Mouse (Mus musculus) forebrain, postnatal 0 days (tissue): ENCODE results near the gene Tbx2. TPM values are rescaled to one million over a fixed set of nuclear protein-coding genes. Genes with fewer than 3 reads are reported as not detected.

Experiments
- ATAC-seq: fragments of 200-750 bp; cut with Nextera tagmentation; 2 replicates; pipeline ENCODE4 v1.8.0; 2017; ENCODE audit warnings: mild to moderate bottlenecking, moderate library complexity
- DNase-seq: peaks from one replicate; pipeline ENCODE4 v3.0.0-alpha.2; 2015
- H3K27ac ChIP-seq: fragments of 300-500 bp; sonication (generic); 2 replicates; pipeline ENCODE4 v1.5.1; 2014; ENCODE audit warnings: low read depth, mild to moderate bottlenecking, antibody characterized with exemption, low read length, moderate library complexity, mixed read lengths
- H3K27me3 ChIP-seq: fragments of 300-500 bp; sonication (generic); 2 replicates; pipeline ENCODE4 v1.6.1; 2014; ENCODE audit warnings: mild to moderate bottlenecking, low read length, mixed read lengths; ENCODE audit not compliant: insufficient read depth
- H3K36me3 ChIP-seq: fragments of 300-500 bp; sonication (generic); 2 replicates; pipeline ENCODE4 v1.6.1; 2014; ENCODE audit warnings: mild to moderate bottlenecking, moderate library complexity; ENCODE audit not compliant: insufficient read depth
- H3K4me1 ChIP-seq: fragments of 300-500 bp; sonication (generic); 2 replicates; pipeline ENCODE4 v1.6.1; 2014; ENCODE audit warnings: antibody characterized with exemption; ENCODE audit not compliant: insufficient read depth
- H3K4me2 ChIP-seq: fragments of 300-500 bp; sonication (generic); 2 replicates; pipeline ENCODE4 v1.6.1; 2014; ENCODE audit warnings: low read depth, mild to moderate bottlenecking, moderate library complexity
- H3K4me3 ChIP-seq: fragments of 300-500 bp; sonication (generic); 2 replicates; pipeline ENCODE4 v1.5.1; 2014; ENCODE audit warnings: low read depth, low read length, mixed read lengths
- H3K9ac ChIP-seq: fragments of 300-500 bp; sonication (generic); 2 replicates; pipeline ENCODE4 v1.6.1; 2014; ENCODE audit warnings: mild to moderate bottlenecking
- H3K9me3 ChIP-seq: fragments of 300-500 bp; sonication (generic); 2 replicates; pipeline ENCODE4 v1.6.1; 2016; ENCODE audit warnings: low read length
- CTCF ChIP-seq: sonication (generic); IDR thresholded peaks from 2 replicates; pipeline ENCODE4 v1.5.1; 2016; ENCODE audit warnings: antibody characterized with exemption, control low read depth, low read depth
- WGBS: fragments of 180-500 bp; shearing (Covaris S2); extraction: QIAGEN DNeasy Blood & Tissue Kit; methylation state at CpG from one replicate; pipeline ENCODE4 v1.1.7; 2014; 5-methylcytosine and 5-hydroxymethylcytosine counted together
- polyA plus RNA-seq: library from polyadenylated mRNA; unstranded; fragments of >200 nt; fragmentation: Nextera tagmentation; extraction: Ambion mirVana; gene quantifications from 2 replicates; pipeline ENCODE4 v1.2.1, GENCODE M21; 2015
- total RNA-seq: library from RNA; depleted of rRNA; stranded (reverse); fragments of >200 nt; gene quantifications from 2 replicates; pipeline ENCODE4 v1.2.3, GENCODE M21; 2014

Tbx2 gene
- total and polyA plus RNA-seq, 2 experiments from 2014 or later: 0.44 to 5.1 TPM

DNA sequence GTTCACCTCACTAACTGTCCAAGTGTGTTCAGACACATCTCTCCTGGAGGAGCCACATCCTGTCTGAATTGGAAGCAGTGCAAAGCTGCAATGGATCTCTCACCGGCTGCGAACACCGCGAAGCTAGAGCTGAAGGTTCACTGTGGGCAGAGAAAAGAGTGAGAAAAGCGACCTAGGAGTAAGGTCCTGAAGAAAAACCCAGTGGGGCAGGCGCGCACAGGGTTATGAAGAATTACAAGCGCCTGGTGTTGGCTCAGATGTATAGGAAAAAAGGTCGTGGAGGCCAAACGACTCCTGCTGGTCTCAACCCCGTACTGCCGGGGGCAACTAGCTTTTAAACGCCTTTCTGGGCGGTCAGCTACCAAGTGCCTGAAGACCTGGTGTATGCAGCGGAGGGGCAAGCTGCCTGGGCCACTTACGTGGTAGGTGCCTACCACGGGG, 1.4 kb upstream of the Tbx2 start:
- DNase-seq (peak; percentile 58), ATAC-seq (no peak)
- H3K4me2 ChIP-seq: no peak overlapping the region
- H3K27me3 ChIP-seq: peaks cover 76% of the 10 kb centered on the region
- H3K4me3 ChIP-seq: no peak overlapping the region
- no peak for TF ChIP-seq CTCF
- 3% methylated on average over 17 of the region's 17 CpGs for WGBS
- no peak overlapping the region for H3K9ac ChIP-seq
- H3K27ac ChIP-seq: no peak overlapping the region
- no peaks in the 10 kb centered on the region for H3K4me1 ChIP-seq
- no peaks in the 10 kb centered on the region for H3K36me3 ChIP-seq
- no peaks in the 10 kb centered on the region for H3K9me3 ChIP-seq

GRCm38 (mm10) chr11:85831656-85832230, 608 bp upstream of the Tbx2 start:
- H3K4me3 ChIP-seq: peak overlapping the region; percentile 32
- ATAC-seq (no peak), DNase-seq (peak; percentile 47)
- no peaks in the 10 kb centered on the region for H3K4me1 ChIP-seq
- under 1% methylated on average over 33 of the region's 33 CpGs for WGBS
- no peak for TF ChIP-seq CTCF
- peak overlapping the region; percentile 47; the same call in 1 of the 2 replicates for H3K4me2 ChIP-seq
- no peaks in the 10 kb centered on the region for H3K36me3 ChIP-seq
- no peak overlapping the region for H3K9ac ChIP-seq
- H3K27me3 ChIP-seq: peaks cover 75% of the 10 kb centered on the region
- no peaks in the 10 kb centered on the region for H3K9me3 ChIP-seq
- H3K27ac ChIP-seq: no peak overlapping the region

DNA sequence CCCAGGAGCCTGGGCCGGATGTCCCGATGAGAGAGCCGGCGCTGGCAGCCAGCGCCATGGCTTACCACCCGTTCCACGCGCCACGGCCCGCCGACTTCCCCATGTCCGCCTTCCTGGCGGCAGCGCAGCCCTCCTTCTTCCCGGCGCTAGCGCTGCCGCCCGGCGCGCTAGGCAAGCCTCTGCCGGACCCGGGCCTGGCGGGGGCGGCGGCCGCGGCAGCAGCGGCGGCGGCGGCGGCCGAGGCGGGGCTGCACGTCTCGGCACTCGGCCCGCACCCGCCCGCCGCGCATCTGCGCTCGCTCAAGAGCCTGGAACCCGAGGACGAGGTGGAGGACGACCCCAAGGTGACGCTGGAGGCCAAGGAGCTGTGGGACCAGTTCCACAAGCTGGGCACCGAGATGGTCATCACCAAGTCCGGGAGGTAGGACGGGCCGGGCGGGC, 750 bp downstream of the Tbx2 start:
- ATAC-seq: no peak
- DNase-seq: peak; percentile 18
- WGBS: 2% methylated on average over 41 of the region's 54 CpGs

DNA sequence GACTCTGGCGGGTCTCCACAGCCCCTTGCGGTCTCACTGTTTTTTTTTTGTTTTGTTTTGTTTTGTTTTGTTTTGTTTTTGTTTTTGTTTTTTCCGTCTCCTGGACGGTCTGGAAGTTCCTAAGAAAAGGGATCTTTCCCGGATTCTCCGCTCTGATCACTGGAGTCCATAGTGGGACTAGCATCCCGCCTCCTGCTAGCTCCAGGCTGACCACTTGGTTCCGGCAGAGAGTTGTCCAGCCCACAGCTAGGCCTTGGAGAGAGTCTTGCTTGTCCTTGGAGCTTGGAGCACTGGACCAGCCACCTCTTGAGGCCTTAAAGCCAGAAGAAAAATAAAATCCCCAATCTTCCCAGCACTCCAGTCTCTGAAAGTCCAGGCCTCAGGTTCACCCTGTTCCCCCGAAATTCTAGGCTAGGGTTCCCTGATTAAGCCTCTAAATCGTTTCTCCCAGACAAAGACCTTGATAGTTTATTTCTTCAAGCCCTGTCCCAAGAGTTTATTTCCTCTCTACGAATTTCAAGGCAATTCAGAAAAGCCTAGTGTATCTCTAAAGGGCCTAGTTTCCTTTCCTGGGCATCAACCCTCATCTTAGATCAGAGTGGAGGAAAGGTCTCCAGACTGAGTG, 1.5 kb downstream of the Tbx2 start:
- Histone ChIP-seq H3K4me2 (no peak overlapping the region), H3K4me1 (no peaks in the 10 kb centered on the region), H3K4me3 (0 out of 2 replicates have a peak overlapping the region, but pooled peaks have one; percentile 9), H3K36me3 (no peaks in the 10 kb centered on the region), H3K9ac (no peak overlapping the region), H3K9me3 (no peaks in the 10 kb centered on the region), H3K27me3 (peaks cover 69% of the 10 kb centered on the region), H3K27ac (no peak overlapping the region)
- DNase-seq: peak; percentile 76
- WGBS: 6% methylated on average over 11 of the region's 11 CpGs
- no peak for ATAC-seq
- TF ChIP-seq CTCF: no peak

More for the DNA sequence above, 750 bp downstream of the Tbx2 start:
- peaks cover 69% of the 10 kb centered on the region for H3K27me3 ChIP-seq
- 0 out of 2 replicates have a peak overlapping the region, but pooled peaks have one; percentile 14 for H3K9ac ChIP-seq
- H3K36me3 ChIP-seq: no peaks in the 10 kb centered on the region
- peak overlapping the region; percentile 32 for H3K4me3 ChIP-seq
- H3K4me2 ChIP-seq: peak overlapping the region; percentile 47
- H3K27ac ChIP-seq: no peak overlapping the region
- no peak for TF ChIP-seq CTCF
- no peaks in the 10 kb centered on the region for H3K9me3 ChIP-seq
- no peaks in the 10 kb centered on the region for H3K4me1 ChIP-seq

DNA sequence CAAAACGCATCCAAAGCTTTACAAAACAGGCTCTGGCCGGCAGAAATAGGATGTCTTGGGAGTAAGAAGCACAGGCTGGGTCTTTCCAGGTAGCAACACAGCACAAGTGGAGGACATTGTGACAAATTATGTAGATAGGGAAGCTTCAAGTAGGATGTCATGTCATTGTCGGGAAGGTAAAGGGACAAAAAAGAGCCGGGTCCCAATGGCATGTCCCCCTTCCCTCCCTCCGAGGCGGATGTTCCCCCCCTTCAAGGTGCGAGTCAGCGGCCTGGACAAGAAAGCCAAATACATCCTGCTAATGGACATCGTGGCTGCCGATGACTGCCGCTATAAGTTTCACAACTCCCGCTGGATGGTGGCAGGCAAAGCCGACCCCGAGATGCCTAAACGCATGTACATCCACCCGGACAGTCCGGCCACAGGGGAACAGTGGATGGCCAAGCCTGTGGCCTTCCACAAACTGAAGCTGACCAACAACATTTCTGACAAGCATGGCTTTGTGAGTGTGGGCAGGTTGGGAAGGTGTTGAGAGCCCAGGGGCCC, 2.1 kb downstream of the Tbx2 start:
- Histone ChIP-seq H3K4me1 (no peaks in the 10 kb centered on the region), H3K27ac (no peak overlapping the region), H3K9me3 (no peaks in the 10 kb centered on the region), H3K36me3 (no peaks in the 10 kb centered on the region), H3K4me3 (no peak overlapping the region), H3K27me3 (peaks cover 69% of the 10 kb centered on the region), H3K9ac (no peak overlapping the region), H3K4me2 (no peak overlapping the region)
- no peak for TF ChIP-seq CTCF
- 7% methylated on average over 17 of the region's 17 CpGs for WGBS
- DNase-seq (no peak), ATAC-seq (no peak)

GRCm38 (mm10) chr11:85835001-85835752, 2.8 kb downstream of the Tbx2 start:
- WGBS: 8% methylated on average over 9 of the region's 9 CpGs
- TF ChIP-seq CTCF: no peak
- Histone ChIP-seq H3K27me3 (peaks cover 70% of the 10 kb centered on the region), H3K9me3 (no peaks in the 10 kb centered on the region), H3K4me3 (no peak overlapping the region), H3K9ac (no peak overlapping the region), H3K4me1 (no peaks in the 10 kb centered on the region), H3K27ac (no peak overlapping the region), H3K36me3 (no peaks in the 10 kb centered on the region), H3K4me2 (no peak overlapping the region)
- ATAC-seq (no peak), DNase-seq (no peak)
